Mouse (Mus musculus): Measurements from ENCODE around the gene Fam222a.

GRCm38 (mm10) chr5:114589454-114589853 lies 21.6 kb downstream of the Fam222a start:
- TF ChIP-seq POLR2A (IDR thresholded peaks at IDR 0.05; ENCODE audit: borderline replicate concordance, extremely low read depth, low read depth, low read length) (no peak), CTCF (IDR thresholded peaks at IDR 0.05; ENCODE audit: insufficient read depth, low read length) (no peak)
